10 mouse cellular contexts compared by ENCODE assay signal in genomic region chr7:112204380-112204963, GRCm38 (mm10). TPM values are rescaled to one million over a fixed set of nuclear protein-coding genes. Genes with fewer than 3 reads are reported as not detected.
A peak's percentile ranks its signal among the peaks of the same experiment; 100 is the strongest.
DNase-seq lines count a peak whose midpoint lies in the region; ATAC-seq lines count a peak whose summit lies in the region.
"Had no signal": no experiment of that assay in that cellular context is flagged by ENCODE, and none has a peak within 500 bp of the region (broad histone marks: within the 10 kb centered on the region; RNA-seq: fewer than 3 reads in every experiment).

No protein-coding gene starts in this region.

- no peaks in the 10 kb centered on the region for H3K27me3 ChIP-seq in heart, embryonic 13.5 days (replicated peaks)
- H3K27me3 ChIP-seq in stomach, embryonic 16.5 days (ENCODE audit: control insufficient read depth, insufficient read depth, low read length), result no peaks in the 10 kb centered on the region
- no peaks in the 10 kb centered on the region for H3K27me3 ChIP-seq in midbrain, embryonic 14.5 days (ENCODE audit: control insufficient read depth, insufficient read depth, low read length)

- H3K27ac ChIP-seq in heart, embryonic 13.5 days (replicated peaks), result peak overlapping the region; percentile 93
- peak overlapping the region; percentile 82 for H3K27ac ChIP-seq in stomach, embryonic 16.5 days (ENCODE audit: low read length)
- no peak overlapping the region for H3K27ac ChIP-seq in midbrain, embryonic 14.5 days (replicated peaks; ENCODE audit: low read depth, low read length)

- intact Hi-C loops in heart, postnatal 14 days (cut with DNase I), result no loop called here

- peak; percentile 97 for DNase-seq in heart, adult 11 months
- no peak for DNase-seq in heart, postnatal 14 days
- peak; percentile 48 to 66 for DNase-seq in right cerebral cortex, postnatal 36 days (ENCODE audit: low spot score in 2 of 2)
- DNase-seq in right cerebral cortex, postnatal 25 days, result no peak
- DNase-seq in adrenal gland, adult 8-10 months, result no peak
- DNase-seq in midbrain, embryonic 14.5 days, result no peak

- peak overlapping the region; percentile 31; the same call in 1 of the 2 replicates for H3K4me2 ChIP-seq in heart, embryonic 13.5 days
- peak overlapping the region; percentile 19; the same call in 1 of the 2 replicates for H3K4me2 ChIP-seq in stomach, embryonic 16.5 days (ENCODE audit: low read depth, low read length)
- no peak overlapping the region for H3K4me2 ChIP-seq in midbrain, embryonic 14.5 days (ENCODE audit: low read length)

- H3K36me3 ChIP-seq in heart, embryonic 13.5 days, result no peaks in the 10 kb centered on the region
- no peaks in the 10 kb centered on the region for H3K36me3 ChIP-seq in stomach, embryonic 16.5 days (ENCODE audit: control insufficient read depth, insufficient read depth, low read length)
- H3K36me3 ChIP-seq in midbrain, embryonic 14.5 days (ENCODE audit: control insufficient read depth, insufficient read depth, low read length), result no peaks in the 10 kb centered on the region

- peaks cover 54% of the 10 kb centered on the region for H3K4me1 ChIP-seq in heart, embryonic 13.5 days
- H3K4me1 ChIP-seq in stomach, embryonic 16.5 days (ENCODE audit: control insufficient read depth, insufficient read depth, low read length), result peaks cover 24% of the 10 kb centered on the region
- H3K4me1 ChIP-seq in midbrain, embryonic 14.5 days (ENCODE audit: control insufficient read depth, insufficient read depth, low read length), result no peaks in the 10 kb centered on the region

- ATAC-seq in heart, embryonic 13.5 days (ENCODE audit: extremely low read depth, insufficient number of reproducible peaks, low FRiP score, low TSS enrichment), result no peak; the same call in 1 of the 2 replicates
- ATAC-seq in stomach, embryonic 16.5 days (ENCODE audit: insufficient read depth, low FRiP score), result no peak
- ATAC-seq in midbrain, embryonic 14.5 days (ENCODE audit: low FRiP score, low TSS enrichment), result no peak

- H3K9ac ChIP-seq in heart, embryonic 13.5 days, result peak overlapping the region; percentile 66
- H3K9ac ChIP-seq in stomach, embryonic 16.5 days (ENCODE audit: low read length), result 0 out of 2 replicates have a peak overlapping the region, but pooled peaks have one; percentile 20
- H3K9ac ChIP-seq in midbrain, embryonic 14.5 days (replicated peaks; ENCODE audit: low read length), result no peak overlapping the region

- H3K9me3 ChIP-seq in heart, embryonic 13.5 days, result no peaks in the 10 kb centered on the region
- no peaks in the 10 kb centered on the region for H3K9me3 ChIP-seq in stomach, embryonic 16.5 days (replicated peaks; ENCODE audit: control insufficient read depth, low read length)
- H3K9me3 ChIP-seq in midbrain, embryonic 14.5 days (ENCODE audit: control insufficient read depth, low read length), result no peaks in the 10 kb centered on the region

- 22% methylated on average over 6 of the region's 6 CpGs for WGBS in heart, embryonic 13.5 days
- WGBS in stomach, embryonic 16.5 days, result 34% methylated on average over 6 of the region's 6 CpGs
- WGBS in midbrain, embryonic 14.5 days, result 74% methylated on average over 6 of the region's 6 CpGs

- no peak overlapping the region for H3K4me3 ChIP-seq in heart, embryonic 13.5 days
- H3K4me3 ChIP-seq in stomach, embryonic 16.5 days (replicated peaks; ENCODE audit: low read length), result no peak overlapping the region
- no peak overlapping the region for H3K4me3 ChIP-seq in midbrain, embryonic 14.5 days (replicated peaks; ENCODE audit: low read depth, low read length)
- H3K4me3 ChIP-seq: megakaryocyte, embryonic 14.5 days had no signal

RNA-seq across cellular contexts. Expression of gene Mical2, which starts 21.2 kb away (rescaled TPM):
- 100 to 1,000 TPM; 105 to 127 TPM for total RNA-seq in heart, postnatal 14 days (2021)
- polyA plus RNA-seq in heart, embryonic 13.5 days (2015; fragmentation: Nextera tagmentation; extraction: Ambion mirVana), result 105 and 109 TPM in 2 replicates
- polyA plus RNA-seq in stomach, embryonic 16.5 days (2015; fragmentation: Nextera tagmentation; extraction: Ambion mirVana), result 13.2 and 15.5 TPM in 2 replicates
- total RNA-seq in adrenal gland, adult 8-10 months (2022), result 10 to 100 TPM in 2 of 4 experiments, 1 to 10 TPM in 2; 7.7 to 16.3 (median 10.9) TPM
- polyA plus RNA-seq in midbrain, embryonic 14.5 days (2014; fragmentation: Nextera tagmentation; extraction: Ambion mirVana), result 1.6 and 2.1 TPM in 2 replicates
- total RNA-seq: MEL had no signal

RNA-seq across cellular contexts. Expression of gene Dkk3, which starts 45.6 kb away (rescaled TPM):
- total RNA-seq in heart, postnatal 14 days (2021), result 10 to 100 TPM; 21.3 to 48.5 TPM
- 74.7 and 91.0 TPM in 2 replicates for polyA plus RNA-seq in heart, embryonic 13.5 days (2015; fragmentation: Nextera tagmentation; extraction: Ambion mirVana)
- 45.4 and 53.6 TPM in 2 replicates for polyA plus RNA-seq in stomach, embryonic 16.5 days (2015; fragmentation: Nextera tagmentation; extraction: Ambion mirVana)
- 10 to 100 TPM; 22.5 to 28.9 (median 24.0) TPM for total RNA-seq in adrenal gland, adult 8-10 months (2022)
- polyA plus RNA-seq in midbrain, embryonic 14.5 days (2014; fragmentation: Nextera tagmentation; extraction: Ambion mirVana), result 17.5 and 18.5 TPM in 2 replicates
- total RNA-seq: MEL had no signal

Comparison
In these comparisons a context has a peak if more than half of its experiments do, and no peak if none do; other contexts are left out.
1. DNase-seq: peak in heart, adult 11 months (single experiment) and right cerebral cortex, postnatal 36 days (2 of 2); none in heart, postnatal 14 days (0 of 2), right cerebral cortex, postnatal 25 days (single experiment), adrenal gland, adult 8-10 months (single experiment) and midbrain, embryonic 14.5 days (single experiment).